ENCODE assay signal across 8 mouse cellular contexts in genomic region chr6:91617031-91617596, GRCm38 (mm10).
DNase-seq lines count a peak whose midpoint lies in the region; ATAC-seq lines count a peak whose summit lies in the region.

No protein-coding gene starts in this region.

- no peaks in the 10 kb centered on the region for H3K36me3 ChIP-seq in forebrain, embryonic 12.5 days (replicated peaks)
- no peaks in the 10 kb centered on the region for H3K36me3 ChIP-seq in hindbrain, embryonic 16.5 days (ENCODE audit: control insufficient read depth, insufficient read depth, low read length)

- peak; percentile 37 to 59 for DNase-seq in CD8-positive naive resting alpha-beta T cell, adult 2 months (ENCODE audit: low read depth in 2 of 2, low spot score in 2 of 2)
- peak; percentile 82 for DNase-seq in brain, embryonic 18.5 days (ENCODE audit: low read depth, low spot score)
- peak; percentile 58 for DNase-seq in left cerebral cortex, adult 11 months (ENCODE audit: low spot score)
- peak; percentile 75 for DNase-seq in lung, postnatal 25 days (ENCODE audit: low spot score)
- DNase-seq in right cerebral cortex, adult 2 months (ENCODE audit: low spot score in 2 of 2): peak; percentile 65 to 71
- no peak for DNase-seq in ovary, postnatal 10 days (ENCODE audit: low spot score)

- H3K9me3 ChIP-seq in forebrain, embryonic 12.5 days: no peaks in the 10 kb centered on the region
- no peaks in the 10 kb centered on the region for H3K9me3 ChIP-seq in hindbrain, embryonic 16.5 days (ENCODE audit: control insufficient read depth, low read length)

- peak; percentile 95 for ATAC-seq in forebrain, embryonic 12.5 days (ENCODE audit: low FRiP score)
- ATAC-seq in hindbrain, embryonic 16.5 days: peak; percentile 95

- H3K27me3 ChIP-seq in forebrain, embryonic 12.5 days: no peaks in the 10 kb centered on the region
- H3K27me3 ChIP-seq in hindbrain, embryonic 16.5 days (replicated peaks; ENCODE audit: control insufficient read depth, insufficient read depth, low read length): no peaks in the 10 kb centered on the region

- H3K9ac ChIP-seq in forebrain, embryonic 12.5 days: peak overlapping the region; percentile 60
- peak overlapping the region; percentile 71 for H3K9ac ChIP-seq in hindbrain, embryonic 16.5 days (ENCODE audit: low read depth, low read length)

- peak overlapping the region; percentile 36 for H3K4me3 ChIP-seq in forebrain, embryonic 12.5 days (replicated peaks)
- peak overlapping the region; percentile 39 for H3K4me3 ChIP-seq in hindbrain, embryonic 16.5 days (ENCODE audit: low read length)

- H3K27ac ChIP-seq in forebrain, embryonic 12.5 days: peak overlapping the region; percentile 80
- H3K27ac ChIP-seq in hindbrain, embryonic 16.5 days (ENCODE audit: low read depth, low read length): peak overlapping the region; percentile 95

- WGBS in forebrain, embryonic 12.5 days: under 1% methylated on average over 13 of the region's 13 CpGs
- 1% methylated on average over 13 of the region's 13 CpGs for WGBS in hindbrain, embryonic 16.5 days

- H3K4me1 ChIP-seq in forebrain, embryonic 12.5 days: peaks cover 17% of the 10 kb centered on the region
- H3K4me1 ChIP-seq in hindbrain, embryonic 16.5 days (ENCODE audit: control insufficient read depth, insufficient read depth, low read depth, low read length): peaks cover 17% of the 10 kb centered on the region

- peak overlapping the region; percentile 58 for H3K4me2 ChIP-seq in forebrain, embryonic 12.5 days
- H3K4me2 ChIP-seq in hindbrain, embryonic 16.5 days (ENCODE audit: low read length): peak overlapping the region; percentile 81
